Mouse (Mus musculus): Measurements from ENCODE around the gene Epha7.

The Epha7 gene
- long read RNA-seq, experiment 1 = 0 reads
- long read RNA-seq, experiment 2, partial matches to known transcripts = 1 of 3 reads
- long read RNA-seq, experiment 2, other reads (novel, unspliced or antisense) = 1 of 3 reads

GRCm38 (mm10) chr4:28812691-28813289 lies at the start of gene Epha7:
TSS of gene Epha7 (plus strand) at chr4:28813131.
- intact Hi-C loops (cut with DNase I) = no loop called here

- intact Hi-C loops (cut with DNase I) = no loop called here
Measured at GRCm38 (mm10) chr4:28783961-28784360, 29.0 kb upstream of the Epha7 start.

GRCm38 (mm10) chr4:28808800-28809199 lies 4.1 kb upstream of the Epha7 start:
- intact Hi-C loops (cut with DNase I) = no loop called here

GRCm38 (mm10) chr4:28809703-28810102 lies 3.2 kb upstream of the Epha7 start:
- intact Hi-C loops (cut with DNase I) = no loop called here

GRCm38 (mm10) chr4:28813551-28814475 lies 882 bp downstream of the Epha7 start:
- intact Hi-C loops (cut with DNase I) = no loop called here

GRCm38 (mm10) chr4:28814476-28814815 lies 1.5 kb downstream of the Epha7 start:
- intact Hi-C loops (cut with DNase I) = no loop called here

- intact Hi-C loops (cut with DNase I) = no loop called here
Measured at GRCm38 (mm10) chr4:28814816-28815620, 2.1 kb downstream of the Epha7 start.

- intact Hi-C loops (cut with DNase I) = no loop called here
Measured at GRCm38 (mm10) chr4:28815621-28815920, 2.6 kb downstream of the Epha7 start.

GRCm38 (mm10) chr4:28823616-28824015 lies 10.7 kb downstream of the Epha7 start:
- intact Hi-C loops (cut with DNase I) = no loop called here

GRCm38 (mm10) chr4:28824616-28825015 lies 11.7 kb downstream of the Epha7 start:
- intact Hi-C loops (cut with DNase I) = no loop called here

- intact Hi-C loops (cut with DNase I) = no loop called here
Measured at GRCm38 (mm10) chr4:28837669-28838068, 24.7 kb downstream of the Epha7 start.

- intact Hi-C loops (cut with DNase I) = no loop called here
Measured at GRCm38 (mm10) chr4:28846311-28846710, 33.4 kb downstream of the Epha7 start.

GRCm38 (mm10) chr4:28850388-28850787 lies 37.5 kb downstream of the Epha7 start:
- intact Hi-C loops (cut with DNase I) = no loop called here

- intact Hi-C loops (cut with DNase I) = no loop called here
Measured at GRCm38 (mm10) chr4:28862845-28863666, 50.1 kb downstream of the Epha7 start.

GRCm38 (mm10) chr4:28866411-28866810 lies 53.5 kb downstream of the Epha7 start:
- intact Hi-C loops (cut with DNase I) = no loop called here

- intact Hi-C loops (cut with DNase I) = no loop called here
Measured at GRCm38 (mm10) chr4:28871615-28872014, 58.7 kb downstream of the Epha7 start.

GRCm38 (mm10) chr4:28881271-28882044 lies 68.5 kb downstream of the Epha7 start:
- intact Hi-C loops (cut with DNase I) = no loop called here

GRCm38 (mm10) chr4:28889630-28890029 lies 76.7 kb downstream of the Epha7 start:
- intact Hi-C loops (cut with DNase I) = no loop called here

- intact Hi-C loops (cut with DNase I) = no loop called here
Measured at GRCm38 (mm10) chr4:28890102-28890501, 77.2 kb downstream of the Epha7 start.

GRCm38 (mm10) chr4:28895480-28895879 lies 82.5 kb downstream of the Epha7 start:
- intact Hi-C loops (cut with DNase I) = no loop called here

Data from adrenal gland (tissue).